Mouse (Mus musculus) 416B (cell line): ENCODE results near the gene Spata33.
A peak's percentile ranks its signal among the peaks of the same experiment; 100 is the strongest.
"Not testable (repeated sequence)": the region's sequence is repeated elsewhere in the genome, so short reads cannot be mapped to it uniquely, and the experiment has no call there.

Experiments
- DNase-seq: peaks from one replicate; pipeline ENCODE4 v3.0.0; 2011; ENCODE audit warnings: low read depth

The Spata33 gene

GRCm38 (mm10) chr8:123212321-123213117, at the start of gene Spata33, which contains the start of gene Chmp1a:
Spata33 (plus strand) TSS chr8:123212832.
Chmp1a (minus strand) TSS chr8:123212763.
- DNase-seq = peak; percentile 99

DNA sequence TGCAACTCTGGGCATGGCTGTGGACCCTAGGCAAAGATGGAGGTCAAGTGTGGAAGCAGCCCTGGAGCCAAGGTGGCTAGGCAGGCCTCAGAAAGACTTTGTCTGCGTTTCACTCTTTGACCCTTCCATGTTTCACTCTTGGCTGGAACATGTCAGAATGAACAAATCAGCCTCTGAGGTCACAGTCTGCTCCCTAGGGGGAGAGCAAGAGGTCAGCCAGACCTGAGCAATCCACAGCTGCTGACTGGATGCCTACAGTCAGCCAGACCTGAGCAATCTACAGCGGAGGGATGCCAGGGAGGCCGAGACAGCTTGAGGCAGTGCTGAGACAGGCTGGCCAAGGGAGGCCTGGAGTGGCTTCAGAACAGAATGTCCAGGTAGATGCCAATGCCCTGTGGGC, 31.2 kb upstream of the Spata33 start:
- DNase-seq = no peak

- DNase-seq = no peak
Observed at GRCm38 (mm10) chr8:123185566-123186409, 26.8 kb upstream of the Spata33 start, which contains the start of gene Dpep1. Dpep1 (plus strand) TSS chr8:123186242.

- DNase-seq = no peak
Observed at GRCm38 (mm10) chr8:123188006-123188405, 24.6 kb upstream of the Spata33 start.

DNA sequence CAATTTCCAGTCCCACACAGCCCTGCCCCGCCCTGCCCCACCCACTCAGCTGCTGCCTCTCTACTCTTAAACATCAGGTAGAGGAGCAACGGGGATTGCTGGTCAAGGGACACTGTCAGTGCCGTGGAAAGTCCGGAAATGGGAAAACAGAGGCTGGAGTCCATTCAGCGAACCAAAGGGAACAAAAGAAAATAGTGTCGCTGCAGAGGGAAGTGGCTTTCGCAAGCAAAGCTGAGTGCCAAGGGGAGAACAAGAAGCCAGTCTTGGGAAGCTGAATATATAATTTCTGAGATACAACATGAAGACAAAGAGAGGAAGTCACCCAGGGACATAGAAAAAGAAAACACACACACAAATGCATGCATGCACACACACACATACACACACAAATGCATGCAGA, 23.8 kb upstream of the Spata33 start:
- DNase-seq = no peak

- DNase-seq = peak; percentile 82
Observed at GRCm38 (mm10) chr8:123190678-123191077, 22.0 kb upstream of the Spata33 start.

- peak; percentile 28 for DNase-seq
Observed at GRCm38 (mm10) chr8:123191908-123192307, 20.7 kb upstream of the Spata33 start.

GRCm38 (mm10) chr8:123193771-123194170, 18.9 kb upstream of the Spata33 start:
- no peak for DNase-seq

DNA sequence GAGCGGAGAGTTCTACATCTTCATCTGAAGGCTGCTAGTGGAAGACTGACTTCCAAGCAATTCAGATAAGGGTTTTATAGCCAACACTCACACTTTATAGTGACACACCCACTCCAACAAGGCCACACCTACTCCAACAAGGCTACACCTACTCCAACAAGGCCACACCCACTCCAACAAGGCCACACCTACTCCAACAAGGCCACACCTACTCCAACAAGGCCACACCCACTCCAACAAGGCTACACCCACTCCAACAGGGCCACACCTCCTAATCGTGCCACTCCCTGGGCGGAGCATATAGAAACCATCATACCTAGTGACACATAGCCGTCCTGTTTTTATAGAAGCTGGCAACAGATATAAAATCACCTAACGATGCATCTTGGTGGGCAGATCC, 15.6 kb upstream of the Spata33 start:
- peak; percentile 68 for DNase-seq

DNA sequence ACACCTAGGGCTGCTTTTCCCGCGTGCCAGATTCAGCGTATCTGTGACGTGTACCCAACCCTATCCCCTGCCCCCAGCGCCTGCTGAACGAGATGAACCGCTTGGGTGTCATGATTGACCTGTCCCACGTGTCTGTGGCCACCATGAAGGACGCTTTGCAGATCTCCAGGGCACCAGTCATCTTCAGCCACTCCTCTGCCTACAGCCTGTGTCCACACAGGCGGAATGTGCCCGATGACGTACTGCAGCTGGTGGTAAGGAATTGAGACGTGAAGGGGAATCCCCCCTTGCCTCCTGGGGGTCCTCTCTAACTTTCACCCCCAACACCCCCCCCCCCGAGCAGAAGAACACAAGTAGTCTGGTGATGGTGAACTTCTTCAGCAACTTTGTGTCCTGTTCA, 12.8 kb upstream of the Spata33 start:
- no peak for DNase-seq

DNA sequence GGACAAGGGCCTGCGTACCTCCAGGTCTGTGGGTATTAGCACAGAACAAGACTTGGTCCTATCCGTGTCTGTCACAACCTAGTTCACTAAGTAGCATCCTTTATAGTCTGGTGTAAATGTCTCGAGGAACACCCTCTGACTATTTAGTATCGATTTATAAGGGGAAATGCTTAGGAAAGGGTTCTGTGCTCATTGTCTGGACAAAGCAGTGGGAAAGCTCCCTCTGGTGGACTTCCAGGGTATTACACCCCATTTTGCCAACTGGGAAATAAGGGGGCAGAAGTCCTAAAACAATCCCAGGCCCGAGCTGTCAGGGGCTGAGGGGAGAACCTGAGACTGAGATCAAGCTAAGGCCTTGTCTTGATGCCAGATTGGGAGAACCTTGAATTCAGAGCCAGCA, 10.3 kb upstream of the Spata33 start:
- peak; percentile 79 for DNase-seq

GRCm38 (mm10) chr8:123203571-123203970, 9.1 kb upstream of the Spata33 start:
- DNase-seq = peak; percentile 95

GRCm38 (mm10) chr8:123211876-123212275, 756 bp upstream of the Spata33 start:
- peak; percentile 54 for DNase-seq

- DNase-seq = no peak
Observed at GRCm38 (mm10) chr8:123213118-123213772, 613 bp downstream of the Spata33 start.

DNA sequence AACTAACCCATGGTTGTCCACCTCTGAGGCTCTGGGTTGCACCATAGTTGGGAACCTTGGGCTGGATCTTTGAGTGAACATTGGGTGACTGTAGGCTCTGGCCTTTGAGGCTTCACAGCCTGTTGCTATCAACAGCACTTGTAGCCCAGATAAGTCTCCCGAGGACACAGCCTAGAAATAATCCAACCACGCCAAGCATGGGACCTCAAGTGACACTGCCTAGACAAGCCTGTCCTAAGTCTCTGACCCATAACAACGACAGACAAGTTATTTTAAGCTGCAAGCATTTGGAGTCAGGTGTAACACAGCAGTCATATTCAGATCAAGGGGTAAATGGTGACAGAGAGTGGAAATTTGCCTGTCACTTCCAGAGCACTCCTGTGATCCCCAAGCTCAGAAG, 2.8 kb downstream of the Spata33 start:
- DNase-seq = no peak

GRCm38 (mm10) chr8:123220917-123221316, 8.3 kb downstream of the Spata33 start:
- peak; percentile 78 for DNase-seq

GRCm38 (mm10) chr8:123224278-123225266, 11.9 kb downstream of the Spata33 start, which contains the start of gene Cdk10:
Cdk10 (plus strand) TSS chr8:123224842.
- peak; percentile 93 for DNase-seq

DNA sequence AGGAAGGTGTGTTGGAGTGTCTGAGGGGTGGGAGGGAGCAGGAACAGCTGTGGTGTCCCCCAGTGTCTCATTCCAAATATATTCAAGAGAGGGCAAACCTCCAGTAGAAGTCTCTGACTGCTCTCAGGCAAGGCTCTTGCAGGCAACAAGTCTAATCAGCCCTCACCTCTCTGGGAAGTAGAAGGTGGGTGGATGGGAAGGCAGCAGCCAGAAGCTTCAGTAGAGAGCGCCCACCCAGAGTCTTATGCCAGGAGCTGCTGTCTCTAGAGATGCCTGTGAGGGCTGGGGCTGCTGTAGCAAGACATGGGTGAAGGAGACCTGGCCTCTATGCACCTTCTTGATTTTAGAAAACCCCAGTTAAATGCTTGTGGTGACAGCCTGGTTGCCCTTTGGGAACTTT, 15.8 kb downstream of the Spata33 start:
- no peak for DNase-seq

DNA sequence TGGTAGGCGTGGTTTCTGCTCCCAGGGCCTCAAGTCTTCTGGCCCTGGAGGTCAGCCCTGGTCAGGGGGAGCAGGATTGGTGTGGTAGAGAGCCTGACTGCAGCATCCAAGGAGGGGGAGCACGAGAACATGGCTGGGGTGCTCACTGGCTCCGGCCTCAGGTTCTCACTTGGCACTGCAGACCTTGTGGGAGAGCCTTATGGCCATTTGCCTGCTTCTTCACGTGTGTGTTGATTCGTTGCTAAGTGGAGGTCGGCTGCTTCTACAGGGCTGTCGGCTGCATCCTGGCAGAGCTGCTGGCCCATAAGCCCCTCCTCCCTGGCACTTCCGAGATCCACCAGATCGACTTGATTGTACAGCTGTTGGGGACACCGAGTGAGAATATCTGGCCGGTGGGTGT, 17.7 kb downstream of the Spata33 start:
- not testable (repeated sequence) for DNase-seq

DNA sequence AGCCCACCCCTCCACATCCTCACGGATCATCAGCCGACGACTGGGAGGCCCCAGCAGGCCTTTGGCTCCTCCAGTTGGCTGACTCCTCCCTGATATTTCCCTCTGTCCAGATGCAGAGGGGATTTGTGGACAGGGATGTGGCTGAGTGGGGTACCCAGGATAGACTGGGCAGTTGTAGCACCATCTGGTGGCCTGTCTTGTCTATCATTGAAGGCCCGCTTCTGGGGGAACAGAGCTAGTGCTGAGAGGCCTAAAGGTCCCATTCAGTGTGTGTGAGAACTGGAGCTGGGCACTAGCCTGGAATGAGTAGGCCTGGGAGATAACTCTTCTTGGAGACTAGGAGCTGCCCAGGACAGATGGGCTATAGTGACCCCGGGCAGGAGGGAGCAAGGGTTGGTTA, 19.1 kb downstream of the Spata33 start:
- peak; percentile 33 for DNase-seq

DNA sequence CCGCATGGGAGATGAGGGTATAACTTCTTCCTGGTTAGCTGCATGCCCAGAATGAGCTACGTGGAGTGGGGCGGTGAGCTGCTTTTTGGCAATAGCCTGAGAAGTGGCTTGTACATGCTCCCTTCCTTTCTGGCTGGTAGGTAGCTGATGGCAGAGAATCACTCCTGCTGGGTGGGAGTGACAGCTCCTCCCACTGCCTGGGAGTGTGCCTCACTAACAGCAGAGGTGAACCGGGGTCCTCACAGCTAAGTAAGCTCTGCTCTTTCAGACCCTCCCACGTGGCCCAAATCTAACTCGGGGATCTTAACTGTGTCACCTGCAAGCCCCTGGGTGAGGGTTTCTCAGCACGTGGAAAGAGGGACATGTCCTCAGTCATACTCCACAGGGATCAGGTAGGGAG, 19.9 kb downstream of the Spata33 start:
- DNase-seq = no peak
